Mouse (Mus musculus) gastrocnemius, postnatal 36 days (tissue): ENCODE measurements around the gene Slc35c2. TPM values are rescaled to one million over a fixed set of nuclear protein-coding genes. Genes with fewer than 3 reads are reported as not detected.

ENCODE experiments used
- DNase-seq, 2 experiments: peaks; one replicate each; pipeline ENCODE4 v3.0.0; 2022
- intact Hi-C: fragments of 180-260 bp; cut with DNase I; formaldehyde crosslinking; loops from one replicate; pipeline ENCODE4 v1.15.1; 2025
- total RNA-seq, 2 experiments: library from RNA; stranded (reverse); gene quantifications; 2 replicates each; pipeline ENCODE4 v1.2.3; 2021

The Slc35c2 gene
- total RNA-seq, 2 experiments from 2014 or later = 19.5 to 20.8 TPM

GRCm38 (mm10) chr2:165281779-165282311 is 5.8 kb downstream of the Slc35c2 start:
- intact Hi-C loops = loop anchor here (2.0 kb wide), 1 partner anchor 47 kb away; no protein-coding TSS in a partner anchor

DNA sequence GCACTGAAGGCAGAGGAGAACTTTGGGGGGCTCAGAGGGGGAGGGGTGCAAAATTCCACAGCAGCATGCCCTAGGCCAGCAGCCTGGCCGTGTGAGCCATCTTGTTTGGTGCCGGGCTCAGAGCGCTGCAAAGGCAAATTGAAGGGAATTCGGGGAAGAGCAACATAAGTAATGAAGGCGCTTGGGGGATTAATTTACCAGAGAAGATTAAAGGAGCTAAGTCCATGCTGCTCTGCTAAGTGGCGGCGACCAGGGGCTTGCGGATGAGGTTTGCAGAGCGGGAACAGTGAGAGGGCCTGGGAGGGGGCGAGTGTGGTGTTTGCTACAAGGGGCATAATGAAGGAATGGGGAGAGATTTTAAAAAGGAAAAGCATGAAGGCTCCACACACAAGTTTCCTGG is 8.3 kb downstream of the Slc35c2 start:
- no peak for DNase-seq
- intact Hi-C loops = no loop called here

More at GRCm38 (mm10) chr2:165281779-165282311, 5.8 kb downstream of the Slc35c2 start:
- peak; percentile 24 to 39 for DNase-seq

DNA sequence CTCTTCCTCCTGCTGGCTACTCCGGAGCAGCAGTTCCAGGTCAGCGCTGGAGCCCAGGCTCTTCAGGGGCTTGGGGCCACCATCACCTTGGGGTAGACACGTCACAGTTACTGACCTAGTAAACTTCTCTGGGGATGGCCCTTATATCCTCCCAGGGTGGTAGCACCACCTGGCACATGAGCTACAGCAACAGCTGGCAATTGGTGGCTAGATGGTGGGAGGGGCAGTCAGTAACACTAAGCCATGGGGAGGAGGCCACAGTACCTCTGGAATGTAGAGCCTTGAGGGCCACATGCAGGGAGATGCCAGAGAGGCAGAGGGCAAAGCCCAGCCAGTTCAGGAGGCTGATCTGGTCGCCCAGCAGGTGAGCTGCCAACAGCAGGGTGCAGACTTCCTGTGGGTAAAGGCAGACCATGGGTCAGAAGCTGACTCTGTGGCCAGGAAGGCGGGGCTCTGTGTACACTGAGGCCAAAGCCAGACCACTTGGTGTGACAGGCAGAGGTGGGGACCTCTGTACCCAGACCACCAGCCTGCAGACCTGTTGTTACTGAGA is 10.4 kb downstream of the Slc35c2 start:
- intact Hi-C loops = no loop called here

DNA sequence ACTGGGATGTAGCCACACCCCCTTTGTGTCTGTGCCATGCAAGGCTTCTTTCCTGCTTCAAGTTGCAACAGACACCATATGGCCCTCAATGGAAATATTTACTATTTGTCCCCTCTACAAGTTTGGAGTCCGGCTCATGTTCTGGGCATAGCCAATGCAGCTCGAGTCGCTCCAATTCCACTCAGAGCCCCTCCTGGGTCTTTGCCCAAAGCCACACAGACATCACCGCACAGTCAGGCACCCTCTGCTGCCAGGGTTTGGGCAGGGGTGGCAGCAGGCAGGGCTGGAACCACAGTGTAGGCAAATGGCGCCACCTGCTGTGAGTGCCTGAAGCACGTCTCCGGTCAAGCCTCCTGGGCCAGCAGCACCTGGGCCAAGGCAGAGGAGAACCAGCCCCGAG is 11.8 kb downstream of the Slc35c2 start:
- DNase-seq = peak; percentile 43 to 49
- intact Hi-C loops = loop anchor here (1.0 kb wide), 1 partner anchor 201 kb away; no protein-coding TSS in a partner anchor

More for the DNA sequence above, 10.4 kb downstream of the Slc35c2 start:
- no peak for DNase-seq

GRCm38 (mm10) chr2:165275124-165275640 is 12.5 kb downstream of the Slc35c2 start:
- intact Hi-C loops = no loop called here

DNA sequence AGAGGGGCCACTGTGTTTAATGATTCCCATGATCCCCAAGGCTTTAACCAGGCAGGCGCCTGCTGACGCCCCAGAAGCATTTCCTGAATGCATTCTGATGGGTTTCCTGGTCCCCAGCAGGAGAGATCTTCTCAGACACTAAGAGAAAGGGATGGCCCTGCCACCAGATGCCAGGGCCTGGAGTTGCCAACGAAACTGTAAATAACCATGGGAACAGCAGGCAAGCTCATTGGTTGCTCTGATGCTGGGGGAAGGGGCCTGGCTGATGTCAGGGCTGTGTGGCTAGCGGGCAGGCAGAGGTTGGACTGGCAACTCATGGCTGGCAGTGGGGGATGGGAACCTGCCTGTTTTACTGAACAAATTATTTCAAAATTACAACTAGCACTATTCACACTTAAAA is 14.1 kb downstream of the Slc35c2 start:
- intact Hi-C loops = no loop called here
- DNase-seq = no peak

More at GRCm38 (mm10) chr2:165275124-165275640, 12.5 kb downstream of the Slc35c2 start:
- DNase-seq = no peak

DNA sequence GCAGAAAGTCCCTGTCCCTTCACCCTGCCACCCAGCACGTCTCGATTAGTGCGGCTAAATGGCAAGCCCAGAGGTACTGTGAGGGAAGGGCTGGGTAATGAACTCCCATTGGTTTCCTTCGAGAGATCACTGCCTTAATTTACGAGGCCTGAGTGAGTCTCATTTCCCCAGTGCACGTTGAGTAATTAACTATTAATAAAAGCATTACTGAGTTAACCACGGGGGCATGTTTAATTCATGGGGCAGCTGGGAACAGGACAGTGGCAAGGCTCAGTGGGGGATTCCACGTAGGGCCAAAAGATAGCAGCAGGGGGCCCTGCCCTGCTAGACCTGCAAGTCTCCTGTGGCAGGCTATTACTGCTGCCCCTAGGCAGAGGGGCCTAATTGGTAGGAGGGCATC is 16.3 kb downstream of the Slc35c2 start:
- intact Hi-C loops = no loop called here
- no peak for DNase-seq

DNA sequence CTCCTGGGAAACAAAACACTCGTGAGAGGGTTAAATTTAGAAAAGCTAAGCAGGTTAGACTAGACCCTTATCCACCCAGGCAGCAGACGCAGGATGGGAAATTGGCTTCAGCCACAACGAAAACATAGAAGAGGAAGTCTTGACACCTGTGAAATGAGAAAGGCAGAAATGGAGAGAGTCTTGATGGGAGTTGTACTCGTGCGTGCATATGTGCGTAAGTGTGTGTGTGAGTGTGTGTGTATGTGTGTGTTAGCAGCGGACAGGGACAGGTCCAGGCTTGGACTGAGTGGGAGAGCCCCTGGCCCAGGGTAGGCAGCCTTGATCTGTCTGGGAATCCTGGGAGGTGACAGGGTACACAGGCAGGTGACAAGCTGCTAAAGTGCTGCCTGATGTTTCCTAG is 16.8 kb downstream of the Slc35c2 start:
- no peak for DNase-seq
- intact Hi-C loops = no loop called here

DNA sequence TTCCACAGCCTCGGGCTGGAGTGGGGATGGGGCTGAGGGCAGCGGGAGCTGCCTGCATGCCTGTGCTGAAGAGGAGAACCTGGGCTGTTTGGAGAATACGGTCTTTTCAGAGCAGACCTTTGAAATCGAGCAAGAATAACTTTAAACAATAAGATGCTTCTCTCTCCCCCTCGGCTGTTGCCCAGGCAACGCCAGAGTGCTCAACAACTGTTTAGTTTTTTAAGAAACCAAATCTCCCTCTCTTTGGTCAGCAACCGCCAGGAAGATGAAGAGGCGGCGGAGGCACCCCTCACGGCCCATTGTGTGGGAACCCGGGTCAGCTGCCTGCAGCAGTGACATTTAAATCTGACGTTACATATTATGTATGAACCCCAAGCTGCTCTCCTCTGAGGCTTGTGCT is 20.9 kb downstream of the Slc35c2 start:
- no peak for DNase-seq

GRCm38 (mm10) chr2:165263861-165264260 is 23.8 kb downstream of the Slc35c2 start:
- intact Hi-C loops = no loop called here

More for the DNA sequence above, 20.9 kb downstream of the Slc35c2 start:
- intact Hi-C loops = no loop called here

GRCm38 (mm10) chr2:165262274-165262990 is 25.2 kb downstream of the Slc35c2 start:
- intact Hi-C loops = no loop called here
- DNase-seq = no peak

More at GRCm38 (mm10) chr2:165263861-165264260, 23.8 kb downstream of the Slc35c2 start:
- DNase-seq = no peak

GRCm38 (mm10) chr2:165259859-165260258 is 27.8 kb downstream of the Slc35c2 start:
- no peak for DNase-seq
- intact Hi-C loops = no loop called here

- DNase-seq = no peak
These were observed 29.3 kb downstream of the Slc35c2 start for GRCm38 (mm10) chr2:165258321-165258720.

DNA sequence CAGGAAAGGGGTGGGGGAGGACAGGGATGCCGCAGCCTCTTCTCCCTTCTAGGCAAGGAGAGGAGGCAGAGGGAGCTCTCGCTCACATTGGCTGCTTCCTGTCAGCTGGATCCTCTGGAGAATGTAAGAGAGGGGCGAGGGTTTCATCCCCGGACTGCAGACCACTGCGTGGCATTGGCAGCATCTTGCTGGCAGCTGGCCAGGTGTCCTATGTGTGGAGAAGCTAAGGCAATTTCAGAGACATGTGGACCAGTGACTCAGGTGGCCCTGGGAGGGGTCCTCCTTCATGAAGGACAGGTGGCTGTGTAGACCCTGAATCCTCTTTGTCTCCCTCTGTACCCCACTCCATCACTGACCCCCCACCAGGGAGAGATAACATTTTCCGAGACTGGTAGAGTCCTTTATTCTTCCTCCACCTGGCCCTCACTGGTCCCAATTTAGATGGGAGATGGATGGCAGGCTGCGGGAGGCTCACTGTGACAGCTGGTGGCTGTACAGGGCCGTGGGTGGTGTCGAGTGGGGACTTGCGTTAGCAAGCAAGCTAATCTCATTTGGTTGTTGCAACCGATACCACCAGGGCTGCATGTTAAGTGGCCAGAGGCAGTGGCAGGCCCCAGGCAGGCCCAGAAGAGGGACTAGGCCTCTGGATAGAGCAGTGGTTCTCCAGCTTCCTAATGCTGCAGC is 30.4 kb downstream of the Slc35c2 start:
- no peak for DNase-seq
- intact Hi-C loops = no loop called here

More at GRCm38 (mm10) chr2:165258321-165258720, 29.3 kb downstream of the Slc35c2 start:
- intact Hi-C loops = no loop called here

GRCm38 (mm10) chr2:165256213-165256612 is 31.5 kb downstream of the Slc35c2 start:
- DNase-seq = no peak
- intact Hi-C loops = no loop called here

GRCm38 (mm10) chr2:165253867-165254266 is 33.8 kb downstream of the Slc35c2 start:
- intact Hi-C loops = no loop called here
- DNase-seq = no peak

DNA sequence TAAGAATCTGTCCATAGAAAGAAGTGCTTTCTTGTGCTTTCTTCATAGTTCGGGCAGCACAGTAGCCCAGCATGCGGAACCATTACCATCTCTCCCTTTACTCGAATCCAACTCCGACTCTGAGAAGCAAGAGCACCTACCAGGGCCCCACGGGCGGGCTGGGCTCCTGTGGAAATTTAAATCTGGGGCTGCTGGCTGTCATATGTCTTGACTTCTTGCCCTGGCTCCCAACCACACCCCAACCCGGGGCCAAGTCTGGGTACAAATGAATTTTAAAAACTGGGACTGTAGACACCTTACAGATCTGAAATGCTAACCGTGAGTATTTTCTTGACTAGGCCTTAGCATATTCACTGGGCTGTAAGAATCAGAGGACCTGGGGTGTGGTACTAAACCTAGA is 34.4 kb downstream of the Slc35c2 start:
- intact Hi-C loops = no loop called here
- DNase-seq = no peak

DNA sequence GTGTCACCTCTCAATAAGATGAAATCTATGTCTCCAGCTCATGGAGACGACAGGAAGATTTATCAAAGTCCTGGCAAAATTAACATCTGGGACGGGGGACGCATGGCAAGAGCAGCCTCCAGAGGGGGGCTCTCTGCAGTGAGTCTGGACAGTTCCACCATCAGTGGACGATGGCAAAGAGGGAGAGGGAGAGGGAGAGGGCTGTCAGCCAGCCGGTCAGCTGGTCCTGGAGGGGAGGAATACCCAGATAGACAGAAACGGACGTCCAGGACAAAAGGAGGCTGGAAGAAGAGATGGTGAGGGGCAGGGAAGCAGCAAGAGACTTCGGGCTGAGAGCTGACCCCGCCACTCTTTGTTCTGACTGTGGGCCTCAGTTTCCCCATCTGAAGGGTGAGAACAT is 34.9 kb downstream of the Slc35c2 start:
- intact Hi-C loops = no loop called here
- no peak for DNase-seq

GRCm38 (mm10) chr2:165252381-165252780 is 35.3 kb downstream of the Slc35c2 start:
- intact Hi-C loops = no loop called here

GRCm38 (mm10) chr2:165250903-165251302 is 36.8 kb downstream of the Slc35c2 start:
- DNase-seq = no peak
- intact Hi-C loops = no loop called here

More at GRCm38 (mm10) chr2:165252381-165252780, 35.3 kb downstream of the Slc35c2 start:
- DNase-seq = no peak

GRCm38 (mm10) chr2:165248967-165249366 is 38.7 kb downstream of the Slc35c2 start:
- intact Hi-C loops = no loop called here
- DNase-seq = no peak
